Mouse (Mus musculus) cerebellum, adult 2 months (tissue): ENCODE results near the gene Gif. TPM values are rescaled to one million over a fixed set of nuclear protein-coding genes. Genes with fewer than 3 reads are reported as not detected.
A peak's percentile ranks its signal among the peaks of the same experiment; 100 is the strongest.

Experiments
- DNase-seq, 2 experiments: peaks; one replicate each; pipeline ENCODE4 v3.0.0; 2021
- H3K27ac ChIP-seq: fragments of 200-500 bp; 2 replicates; pipeline ENCODE4 v1.5.1; 2012; ENCODE audit warnings: low read length, control low read depth, inconsistent platforms; ENCODE audit not compliant: insufficient read depth
- H3K27me3 ChIP-seq: fragments of 200-500 bp; 2 replicates; pipeline ENCODE4 v1.6.1; 2012; ENCODE audit warnings: inconsistent platforms, mild to moderate bottlenecking, low read length, moderate library complexity; ENCODE audit not compliant: control insufficient read depth, insufficient read depth
- H3K4me1 ChIP-seq: fragments of 200-500 bp; 2 replicates; pipeline ENCODE4 v1.6.1; 2011; ENCODE audit warnings: low read length; ENCODE audit not compliant: control insufficient read depth, insufficient read depth
- H3K4me3 ChIP-seq: fragments of 200-500 bp; replicated peaks from 2 replicates; pipeline ENCODE3; 2011; ENCODE audit warnings: mild to moderate bottlenecking, low read depth, low read length, control low read depth; ENCODE audit not compliant: insufficient read depth
- CTCF ChIP-seq: fragments of 200-500 bp; IDR thresholded peaks from 2 replicates; pipeline ENCODE4 v1.5.1; 2011; ENCODE audit warnings: low read depth, mild to moderate bottlenecking, control low read depth, low read length, moderate library complexity, borderline replicate concordance; ENCODE audit not compliant: insufficient read depth
- POLR2A ChIP-seq: fragments of 200-500 bp; IDR thresholded peaks from 2 replicates; pipeline ENCODE4 v1.6.1; 2011; ENCODE audit warnings: low read length, control low read depth, borderline replicate concordance; ENCODE audit not compliant: insufficient read depth
- WGBS: fragments of 180-500 bp; shearing (Covaris S2); methylation state at CpG from one replicate; pipeline ENCODE4 v1.1.7; 2018; 5-methylcytosine and 5-hydroxymethylcytosine counted together
- polyA plus RNA-seq: library from polyadenylated mRNA; depleted of rRNA; stranded (reverse); fragments of >200 nt; gene quantifications from 2 replicates; pipeline ENCODE4 v1.2.3, GENCODE M21; 2012

Gene Gif
- polyA plus RNA-seq, 1 experiment: not detected

- 88% methylated on average over 14 of the region's 14 CpGs for WGBS
- DNase-seq: no peak
- Histone ChIP-seq H3K4me1 (no peaks in the 10 kb centered on the region), H3K27ac (no peak overlapping the region), H3K27me3 (no peaks in the 10 kb centered on the region), H3K4me3 (no peak overlapping the region)
- TF ChIP-seq POLR2A: no peak
- no peak for TF ChIP-seq CTCF
Observed at GRCm38 (mm10) chr19:11785409-11786154, 38.2 kb downstream of the Gif start.

- Histone ChIP-seq H3K4me3 (no peak overlapping the region), H3K4me1 (no peaks in the 10 kb centered on the region), H3K27ac (no peak overlapping the region), H3K27me3 (no peaks in the 10 kb centered on the region)
- DNase-seq: no peak
- 89% methylated on average over 6 of the region's 6 CpGs for WGBS
- TF ChIP-seq POLR2A (no peak), CTCF (no peak)
Observed at GRCm38 (mm10) chr19:11787826-11788225, 40.5 kb downstream of the Gif start.

- 92% methylated on average over 6 of the region's 6 CpGs for WGBS
- H3K4me1 ChIP-seq: no peaks in the 10 kb centered on the region
- H3K4me3 ChIP-seq: no peak overlapping the region
- DNase-seq: no peak
- H3K27me3 ChIP-seq: no peaks in the 10 kb centered on the region
- H3K27ac ChIP-seq: no peak overlapping the region
- no peak for TF ChIP-seq POLR2A
- TF ChIP-seq CTCF: no peak
Observed at GRCm38 (mm10) chr19:11788876-11789275, 41.5 kb downstream of the Gif start.

- Histone ChIP-seq H3K27me3 (no peaks in the 10 kb centered on the region), H3K4me3 (no peak overlapping the region), H3K27ac (no peak overlapping the region), H3K4me1 (no peaks in the 10 kb centered on the region)
- 61% methylated on average over 5 of the region's 5 CpGs for WGBS
- no peak for TF ChIP-seq CTCF
- TF ChIP-seq POLR2A: no peak
- no peak for DNase-seq
Observed at GRCm38 (mm10) chr19:11791825-11792224, 44.5 kb downstream of the Gif start.

GRCm38 (mm10) chr19:11793741-11794359 lies 46.5 kb downstream of the Gif start:
- no peak for DNase-seq
- no peaks in the 10 kb centered on the region for H3K27me3 ChIP-seq
- H3K4me1 ChIP-seq: no peaks in the 10 kb centered on the region
- no peak overlapping the region for H3K4me3 ChIP-seq
- H3K27ac ChIP-seq: no peak overlapping the region
- TF ChIP-seq POLR2A: no peak
- no peak for TF ChIP-seq CTCF
- 86% methylated on average over 2 of the region's 2 CpGs for WGBS

GRCm38 (mm10) chr19:11794447-11794846 lies 47.1 kb downstream of the Gif start:
- 84% methylated on average over 6 of the region's 6 CpGs for WGBS

GRCm38 (mm10) chr19:11800531-11801315 lies 53.4 kb downstream of the Gif start:
- TF ChIP-seq POLR2A: no peak
- TF ChIP-seq CTCF: peak; percentile 5; the same call in 1 of the 2 replicates

More at GRCm38 (mm10) chr19:11794447-11794846, 47.1 kb downstream of the Gif start:
- no peak for DNase-seq
- Histone ChIP-seq H3K4me1 (no peaks in the 10 kb centered on the region), H3K27ac (no peak overlapping the region), H3K4me3 (no peak overlapping the region), H3K27me3 (no peaks in the 10 kb centered on the region)
- TF ChIP-seq CTCF (no peak), POLR2A (no peak)

More at GRCm38 (mm10) chr19:11800531-11801315, 53.4 kb downstream of the Gif start:
- no peak overlapping the region for H3K4me3 ChIP-seq
- DNase-seq: no peak
- 64% methylated on average over 8 of the region's 8 CpGs for WGBS
- peaks cover 2% of the 10 kb centered on the region; the same call in 1 of the 2 replicates for H3K4me1 ChIP-seq
- H3K27ac ChIP-seq: no peak overlapping the region
- no peaks in the 10 kb centered on the region for H3K27me3 ChIP-seq
